Mouse (Mus musculus) spleen, adult 2 months (tissue): ENCODE data around the gene Tdrd6. TPM values are rescaled to one million over a fixed set of nuclear protein-coding genes. Genes with fewer than 3 reads are reported as not detected.

Experiments used
- DNase-seq, 2 experiments: peaks; one replicate each; pipeline versions ENCODE4 v3.0.0 to v3.0.0-alpha.2; 2012 to 2021; ENCODE audit warnings: low spot score in 2 of 2, low read depth in 1 of 2
- H3K27ac ChIP-seq: fragments of 200-500 bp; 2 replicates; pipeline ENCODE4 v1.5.1; 2012; ENCODE audit warnings: low read length, inconsistent platforms; ENCODE audit not compliant: insufficient read depth
- H3K27me3 ChIP-seq: fragments of 200-500 bp; 2 replicates; pipeline ENCODE4 v1.6.1; 2012; ENCODE audit warnings: mild to moderate bottlenecking, moderate library complexity, low read length, inconsistent platforms; ENCODE audit not compliant: control insufficient read depth, insufficient read depth
- H3K36me3 ChIP-seq: fragments of 200-500 bp; 2 replicates; pipeline ENCODE4 v1.6.1; 2012; ENCODE audit warnings: mild to moderate bottlenecking, low read length, inconsistent platforms; ENCODE audit not compliant: control insufficient read depth, insufficient read depth
- H3K4me1 ChIP-seq: fragments of 200-500 bp; 2 replicates; pipeline ENCODE4 v1.6.1; 2011; ENCODE audit warnings: inconsistent platforms; ENCODE audit not compliant: control insufficient read depth, insufficient read depth, insufficient read length
- H3K4me3 ChIP-seq: fragments of 200-500 bp; 2 replicates; pipeline ENCODE4 v1.5.1; 2011; ENCODE audit warnings: mild to moderate bottlenecking, inconsistent platforms; ENCODE audit not compliant: insufficient read depth, insufficient read length; ENCODE audit errors: extremely low read depth
- CTCF ChIP-seq: fragments of 200-500 bp; IDR thresholded peaks from 2 replicates; pipeline ENCODE4 v1.5.1; 2011; ENCODE audit warnings: mild to moderate bottlenecking, inconsistent platforms; ENCODE audit not compliant: insufficient read depth, insufficient read length, insufficient replicate concordance; ENCODE audit errors: extremely low read depth
- POLR2A ChIP-seq: fragments of 200-500 bp; IDR thresholded peaks from 2 replicates; pipeline ENCODE4 v1.6.1; 2011; ENCODE audit warnings: low read depth, low read length, inconsistent platforms
- WGBS: fragments of 180-500 bp; shearing (Covaris S2); methylation state at CpG from one replicate; pipeline ENCODE4 v1.1.7; 2018; 5-methylcytosine and 5-hydroxymethylcytosine counted together
- polyA plus RNA-seq: library from polyadenylated mRNA; depleted of rRNA; stranded (reverse); fragments of >200 nt; gene quantifications from 2 replicates; pipeline ENCODE4 v1.2.3, GENCODE M21; 2012; rRNA removed

Gene Tdrd6
- polyA plus RNA-seq, 1 experiment, result not detected

GRCm38 (mm10) chr17:43567992-43568888, 61.9 kb downstream of the Tdrd6 start, which contains the start of gene Pla2g7:
Gene Pla2g7 (plus strand): TSS chr17:43568098.
- Histone ChIP-seq H3K4me3 (peak within 1 kb of the TSS; percentile 48), H3K4me1 (peaks cover 3% of the 10 kb centered on the region; the same call in 1 of the 2 replicates), H3K27ac (peak within 1 kb of the TSS; percentile 61), H3K36me3 (no peaks in the 10 kb centered on the region), H3K27me3 (no peaks in the 10 kb centered on the region)
- WGBS, result 5% methylated on average over 34 of the region's 34 CpGs
- TF ChIP-seq POLR2A (no peak), CTCF (no peak)
- peak in 1 of 2 experiments; percentile 44 for DNase-seq

GRCm38 (mm10) chr17:43567593-43567991, 62.5 kb downstream of the Tdrd6 start:
- no peak for TF ChIP-seq CTCF
- no peak for TF ChIP-seq POLR2A
- Histone ChIP-seq H3K4me3 (no peak overlapping the region), H3K27ac (no peak overlapping the region), H3K4me1 (peaks cover 2% of the 10 kb centered on the region; the same call in 1 of the 2 replicates), H3K36me3 (no peaks in the 10 kb centered on the region), H3K27me3 (no peaks in the 10 kb centered on the region)
- WGBS, result 60% methylated on average over 12 of the region's 12 CpGs
- no peak for DNase-seq

Other genes starting within 250 kb of the Tdrd6 start
- gene Mep1a, start 127.5 kb downstream of the Tdrd6 start, polyA plus RNA-seq, result 0.05 TPM in 1 of 2 replicates, not detected in the other
- 0.06 TPM in 2 replicates for gene Ankrd66, start 86.7 kb downstream of the Tdrd6 start, polyA plus RNA-seq
- 15.1 and 19.0 TPM in 2 replicates for gene Pla2g7, start 62.2 kb downstream of the Tdrd6 start, polyA plus RNA-seq
- 1.7 and 1.9 TPM in 2 replicates for gene Slc25a27, start 36.9 kb upstream of the Tdrd6 start, polyA plus RNA-seq
- gene Cyp39a1, start 37.1 kb upstream of the Tdrd6 start, polyA plus RNA-seq, result 0.99 and 1.5 TPM in 2 replicates
- gene Rcan2, start 171.1 kb upstream of the Tdrd6 start, polyA plus RNA-seq, result 0.86 and 1.4 TPM in 2 replicates